Mouse (Mus musculus): ENCODE measurements around the gene Zfp970. TPM values are rescaled to one million over a fixed set of nuclear protein-coding genes. Genes with fewer than 3 reads are reported as not detected.
"Not testable (repeated sequence)": the region's sequence is repeated elsewhere in the genome, so short reads cannot be mapped to it uniquely, and the experiment has no call there.

The Zfp970 gene
- 13.9 and 16.3 TPM in 2 replicates for polyA plus RNA-seq (2014; fragmentation: Nextera tagmentation; extraction: Ambion mirVana)

DNA sequence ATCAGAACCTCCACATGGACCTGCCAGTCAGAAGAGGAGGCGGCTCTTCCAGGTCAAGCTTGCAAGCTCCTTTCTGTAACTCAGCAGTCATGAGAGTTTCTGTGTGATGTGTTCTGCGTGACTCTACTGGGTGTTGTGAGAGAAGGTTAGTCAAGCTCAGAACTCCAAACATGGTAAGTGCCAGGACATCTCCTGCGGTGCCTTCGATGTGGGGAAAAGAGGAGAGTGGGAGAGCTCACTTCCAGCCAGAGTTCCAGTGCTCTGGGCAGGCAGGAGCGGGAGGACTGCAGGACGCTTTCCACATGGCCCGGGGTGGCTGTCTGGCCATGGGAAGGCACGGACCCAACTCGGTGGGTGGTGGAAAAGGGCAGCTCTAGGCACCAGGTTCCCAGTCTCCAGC is at the start of gene Zfp970:
Gene Zfp970, plus strand, starts transcription at position 58 of the 400 bp plus-strand sequence.
- Histone ChIP-seq H3K9ac (ENCODE audit: low read depth, low read length) (peak within 1 kb of the TSS; percentile 14; the same call in 1 of the 2 replicates), H3K4me3 (ENCODE audit: low read depth, low read length) (peak within 1 kb of the TSS; percentile 35), H3K4me2 (ENCODE audit: low read depth, low read length) (peak within 1 kb of the TSS; percentile 43)
- not testable (repeated sequence) for H3K27me3 ChIP-seq (replicated peaks; ENCODE audit: control insufficient read depth, insufficient read depth, low read length); H3K9me3 ChIP-seq (ENCODE audit: control insufficient read depth, low read length); ATAC-seq (ENCODE audit: low read depth); DNase-seq (ENCODE audit: low spot score); H3K4me1 ChIP-seq (ENCODE audit: control insufficient read depth, insufficient read depth, low read length); H3K27ac ChIP-seq (replicated peaks; ENCODE audit: low read depth, low read length); H3K36me3 ChIP-seq (ENCODE audit: control insufficient read depth, insufficient read depth, low read length)
- WGBS, result 10% methylated on average over 7 of the region's 9 CpGs

DNA sequence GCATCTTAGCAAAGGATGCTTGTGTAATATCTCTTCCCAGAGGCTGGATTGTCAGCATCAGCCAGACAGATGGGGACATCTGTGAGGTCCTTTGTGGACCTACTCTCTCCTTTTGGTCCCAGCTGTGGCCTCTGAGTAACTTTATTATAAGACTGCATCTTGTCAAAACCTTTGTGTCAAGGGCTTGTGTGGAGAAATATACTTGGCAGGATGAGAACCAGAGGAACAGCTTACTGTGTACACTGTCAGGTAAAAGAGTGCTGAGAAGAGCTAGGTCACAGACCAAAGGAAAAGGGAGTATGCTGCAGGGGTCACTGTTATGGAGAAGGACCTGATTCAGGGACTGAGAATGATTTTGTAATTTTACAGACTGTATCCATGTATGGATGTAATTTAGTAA is 3.7 kb downstream of the Zfp970 start:
- H3K27ac ChIP-seq (replicated peaks; ENCODE audit: low read depth, low read length); H3K4me1 ChIP-seq (ENCODE audit: control insufficient read depth, insufficient read depth, low read length); H3K9me3 ChIP-seq (ENCODE audit: control insufficient read depth, low read length); ATAC-seq (ENCODE audit: low read depth); H3K4me2 ChIP-seq (ENCODE audit: low read depth, low read length); H3K4me3 ChIP-seq (ENCODE audit: low read depth, low read length); H3K36me3 ChIP-seq (ENCODE audit: control insufficient read depth, insufficient read depth, low read length); H3K9ac ChIP-seq (ENCODE audit: low read depth, low read length); H3K27me3 ChIP-seq (replicated peaks; ENCODE audit: control insufficient read depth, insufficient read depth, low read length); DNase-seq (ENCODE audit: low spot score): not testable (repeated sequence)

DNA sequence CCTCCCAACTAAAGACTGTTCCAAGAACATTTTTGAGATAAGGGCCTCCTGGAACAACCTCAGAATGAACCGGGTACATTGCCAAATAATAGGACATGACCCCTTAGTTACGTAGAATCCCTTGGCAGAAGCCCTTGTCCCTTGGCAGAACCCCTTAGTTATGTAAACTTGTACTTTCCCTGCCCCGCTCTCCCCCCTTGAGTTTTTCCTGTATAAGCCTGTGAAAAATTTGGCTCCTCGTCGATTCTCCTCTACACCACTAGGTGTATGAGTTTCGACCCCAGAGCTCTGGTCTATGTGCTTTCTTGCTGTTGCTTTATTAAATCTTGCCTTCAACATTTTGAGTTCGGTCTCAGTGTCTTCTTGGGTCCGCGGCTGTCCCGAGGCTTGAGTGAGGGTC is 7.7 kb downstream of the Zfp970 start:
- 84% methylated on average over 5 of the region's 10 CpGs for WGBS
- not testable (repeated sequence) for H3K4me1 ChIP-seq (ENCODE audit: control insufficient read depth, insufficient read depth, low read length); H3K4me2 ChIP-seq (ENCODE audit: low read depth, low read length); ATAC-seq (ENCODE audit: low read depth); H3K4me3 ChIP-seq (ENCODE audit: low read depth, low read length); H3K27ac ChIP-seq (replicated peaks; ENCODE audit: low read depth, low read length); H3K36me3 ChIP-seq (ENCODE audit: control insufficient read depth, insufficient read depth, low read length); H3K27me3 ChIP-seq (replicated peaks; ENCODE audit: control insufficient read depth, insufficient read depth, low read length); H3K9me3 ChIP-seq (ENCODE audit: control insufficient read depth, low read length); H3K9ac ChIP-seq (ENCODE audit: low read depth, low read length); DNase-seq (ENCODE audit: low spot score)

DNA sequence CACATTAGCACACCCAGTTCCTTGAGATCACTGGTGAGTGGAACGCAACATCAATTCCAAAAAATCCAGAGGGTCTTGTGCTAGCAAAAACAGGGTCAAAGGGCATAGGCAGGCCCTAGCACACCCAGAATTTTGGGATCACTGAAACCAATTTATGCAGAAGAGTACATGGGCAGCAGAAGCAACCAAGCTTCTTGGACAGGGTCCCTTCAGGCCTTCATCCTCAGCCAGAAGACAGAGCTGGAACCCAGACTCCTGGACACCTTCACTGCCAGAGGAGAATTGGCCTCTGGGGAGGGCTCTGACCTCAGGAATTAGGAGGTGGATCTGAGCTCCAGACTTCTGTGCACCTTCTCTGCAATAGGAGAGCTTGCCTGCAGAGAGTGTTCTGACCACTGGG is 17.4 kb downstream of the Zfp970 start:
- H3K36me3 ChIP-seq (ENCODE audit: control insufficient read depth, insufficient read depth, low read length); H3K9me3 ChIP-seq (ENCODE audit: control insufficient read depth, low read length); DNase-seq (ENCODE audit: low spot score); H3K4me1 ChIP-seq (ENCODE audit: control insufficient read depth, insufficient read depth, low read length); H3K27me3 ChIP-seq (replicated peaks; ENCODE audit: control insufficient read depth, insufficient read depth, low read length); H3K4me2 ChIP-seq (ENCODE audit: low read depth, low read length); ATAC-seq (ENCODE audit: low read depth); H3K9ac ChIP-seq (ENCODE audit: low read depth, low read length); H3K4me3 ChIP-seq (ENCODE audit: low read depth, low read length); H3K27ac ChIP-seq (replicated peaks; ENCODE audit: low read depth, low read length): not testable (repeated sequence)
- 100% methylated on average over 1 of the region's 1 CpGs for WGBS

DNA sequence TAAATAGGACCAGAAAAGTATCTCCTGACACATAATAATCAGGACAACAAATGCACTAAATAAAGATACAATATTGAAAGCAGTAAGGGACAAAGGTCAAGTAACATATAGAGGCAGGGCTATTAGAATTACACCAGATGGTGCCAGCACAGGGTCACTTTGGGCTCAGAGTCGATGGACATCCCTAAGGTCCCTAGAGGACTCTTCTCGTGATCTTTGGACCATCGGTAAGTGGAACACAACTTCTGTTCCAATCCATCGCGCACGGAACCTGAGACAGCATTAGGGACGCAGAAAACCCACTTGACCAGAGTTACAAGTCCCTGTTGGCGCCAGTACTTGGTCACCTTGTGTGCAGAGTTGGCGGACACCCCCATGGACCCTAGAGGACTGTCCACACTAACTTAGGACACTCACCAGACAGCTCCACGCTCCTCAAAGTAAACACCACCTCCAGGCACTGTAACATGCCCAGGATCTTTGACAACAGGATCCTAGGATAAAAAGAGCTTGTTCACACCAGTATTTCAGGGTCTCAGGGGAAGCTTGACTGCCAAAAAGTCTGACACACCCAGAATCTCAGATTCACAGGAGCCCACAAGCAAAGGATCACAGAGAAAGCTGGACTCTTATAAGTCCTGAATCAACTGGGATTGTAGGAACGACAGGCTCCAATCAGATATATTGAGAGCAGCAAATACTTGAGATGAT is 18.9 kb downstream of the Zfp970 start:
- 88% methylated on average over 11 of the region's 11 CpGs for WGBS
- not testable (repeated sequence) for H3K27me3 ChIP-seq (replicated peaks; ENCODE audit: control insufficient read depth, insufficient read depth, low read length); H3K36me3 ChIP-seq (ENCODE audit: control insufficient read depth, insufficient read depth, low read length); H3K4me3 ChIP-seq (ENCODE audit: low read depth, low read length); H3K9ac ChIP-seq (ENCODE audit: low read depth, low read length); ATAC-seq (ENCODE audit: low read depth); H3K4me2 ChIP-seq (ENCODE audit: low read depth, low read length); DNase-seq (ENCODE audit: low spot score); H3K4me1 ChIP-seq (ENCODE audit: control insufficient read depth, insufficient read depth, low read length); H3K9me3 ChIP-seq (ENCODE audit: control insufficient read depth, low read length); H3K27ac ChIP-seq (replicated peaks; ENCODE audit: low read depth, low read length)

DNA sequence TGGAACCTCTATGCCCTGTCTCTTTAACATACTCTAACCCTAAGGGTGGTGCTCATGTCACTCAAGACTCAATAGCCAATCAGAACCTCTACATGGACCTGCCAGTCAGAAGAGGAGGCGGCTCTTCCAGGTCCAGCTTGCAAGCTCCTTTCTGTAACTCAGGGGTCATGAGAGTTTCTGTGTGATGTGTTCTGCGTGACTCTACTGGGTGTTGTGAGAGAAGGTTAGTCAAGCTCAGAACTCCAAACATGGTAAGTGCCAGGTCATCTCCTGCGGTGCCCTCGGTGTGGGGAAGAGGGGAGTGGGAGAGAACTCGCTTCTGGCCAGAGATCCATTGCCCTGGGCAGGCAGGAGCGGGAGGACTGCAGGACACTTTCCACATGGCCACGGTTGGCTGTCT is 33.5 kb downstream of the Zfp970 start, which contains the start of gene Gm14403:
Gene Gm14403, plus strand, starts transcription at position 149 of the 400 bp plus-strand sequence.
- H3K36me3 ChIP-seq (ENCODE audit: control insufficient read depth, insufficient read depth, low read length); H3K27ac ChIP-seq (replicated peaks; ENCODE audit: low read depth, low read length); H3K9me3 ChIP-seq (ENCODE audit: control insufficient read depth, low read length); H3K9ac ChIP-seq (ENCODE audit: low read depth, low read length); ATAC-seq (ENCODE audit: low read depth); H3K27me3 ChIP-seq (replicated peaks; ENCODE audit: control insufficient read depth, insufficient read depth, low read length); H3K4me1 ChIP-seq (ENCODE audit: control insufficient read depth, insufficient read depth, low read length): not testable (repeated sequence)
- peak; percentile 57 for DNase-seq (ENCODE audit: low spot score)
- Histone ChIP-seq H3K4me2 (ENCODE audit: low read depth, low read length) (peak within 1 kb of the TSS; percentile 44), H3K4me3 (ENCODE audit: low read depth, low read length) (peak within 1 kb of the TSS; percentile 37)
- 22% methylated on average over 7 of the region's 7 CpGs for WGBS

DNA sequence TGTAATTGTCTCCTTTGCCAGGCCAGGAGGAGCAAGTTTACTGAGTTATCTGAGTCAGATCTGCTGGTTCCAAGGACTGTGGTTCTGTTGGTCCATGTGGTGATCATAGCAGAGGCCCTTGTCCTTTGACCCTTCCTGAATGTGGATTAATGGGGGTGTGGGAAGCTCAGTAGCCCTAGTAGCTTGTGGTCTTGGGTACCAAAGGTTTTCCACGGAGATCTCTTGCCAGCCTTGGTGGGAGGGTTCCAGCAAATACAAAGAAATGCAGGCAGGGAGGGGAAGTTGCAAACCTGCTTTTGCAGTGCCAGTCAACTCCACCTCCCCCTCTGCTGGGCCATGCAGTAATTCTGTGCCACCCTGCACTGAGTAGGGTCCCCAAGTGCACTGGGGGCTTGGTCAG is 34.6 kb downstream of the Zfp970 start:
- H3K9me3 ChIP-seq (ENCODE audit: control insufficient read depth, low read length), result not testable (repeated sequence)
- WGBS, result 82% methylated on average over 1 of the region's 1 CpGs

DNA sequence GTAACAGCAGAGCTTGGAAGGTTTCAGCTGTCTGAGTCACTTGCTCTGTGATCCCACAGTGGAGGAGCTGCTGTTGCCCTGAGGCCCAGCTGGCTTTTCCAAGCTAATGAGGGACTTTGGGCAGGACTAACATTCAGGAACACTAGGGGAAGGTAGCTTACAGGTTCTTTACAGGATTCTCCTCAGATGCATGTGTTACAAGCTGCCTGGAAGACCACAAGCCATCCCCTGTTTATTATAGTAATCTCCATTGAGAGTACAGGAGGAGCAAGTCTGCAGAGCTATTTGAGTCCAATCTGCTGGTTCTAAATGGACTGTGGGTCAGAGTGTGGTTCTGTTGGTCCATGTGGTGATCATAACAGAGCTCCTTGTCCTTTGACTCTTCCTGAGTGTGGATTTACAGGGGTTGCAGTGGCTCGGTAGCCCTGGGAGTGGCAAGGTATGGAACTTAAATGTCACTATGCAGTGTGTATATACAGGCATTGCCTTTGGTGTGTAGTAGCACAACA is 40.7 kb downstream of the Zfp970 start:
- not testable (repeated sequence) for DNase-seq (ENCODE audit: low spot score); H3K4me2 ChIP-seq (ENCODE audit: low read depth, low read length); H3K4me3 ChIP-seq (ENCODE audit: low read depth, low read length); H3K4me1 ChIP-seq (ENCODE audit: control insufficient read depth, insufficient read depth, low read length); H3K27ac ChIP-seq (replicated peaks; ENCODE audit: low read depth, low read length); ATAC-seq (ENCODE audit: low read depth); H3K36me3 ChIP-seq (ENCODE audit: control insufficient read depth, insufficient read depth, low read length); H3K9me3 ChIP-seq (ENCODE audit: control insufficient read depth, low read length); H3K9ac ChIP-seq (ENCODE audit: low read depth, low read length); H3K27me3 ChIP-seq (replicated peaks; ENCODE audit: control insufficient read depth, insufficient read depth, low read length)
- 100% methylated on average over 1 of the region's 1 CpGs for WGBS

More for the DNA sequence above, 34.6 kb downstream of the Zfp970 start:
- not testable (repeated sequence) for DNase-seq (ENCODE audit: low spot score); H3K4me3 ChIP-seq (ENCODE audit: low read depth, low read length); H3K4me2 ChIP-seq (ENCODE audit: low read depth, low read length); H3K27ac ChIP-seq (replicated peaks; ENCODE audit: low read depth, low read length); H3K27me3 ChIP-seq (replicated peaks; ENCODE audit: control insufficient read depth, insufficient read depth, low read length); H3K36me3 ChIP-seq (ENCODE audit: control insufficient read depth, insufficient read depth, low read length); H3K4me1 ChIP-seq (ENCODE audit: control insufficient read depth, insufficient read depth, low read length); ATAC-seq (ENCODE audit: low read depth); H3K9ac ChIP-seq (ENCODE audit: low read depth, low read length)

DNA sequence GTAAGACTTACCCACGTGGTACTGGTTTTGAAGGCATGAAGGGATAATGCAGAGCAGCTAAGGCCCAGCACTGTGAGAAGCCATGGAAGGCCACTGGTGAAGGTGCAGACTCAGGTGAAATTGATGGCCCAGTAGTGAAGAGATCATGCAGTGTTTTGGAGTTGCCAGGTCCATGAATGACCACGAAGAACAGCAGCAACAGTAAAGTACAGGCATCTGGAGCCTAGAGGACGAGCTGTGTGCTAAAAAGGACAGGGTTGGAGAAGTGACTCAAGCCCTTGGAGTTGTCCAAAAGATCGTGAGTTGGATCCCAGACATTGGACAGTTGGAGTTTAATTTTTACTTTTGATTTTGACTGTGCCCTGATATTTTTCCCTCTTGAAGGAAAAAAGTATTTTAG is 46.8 kb downstream of the Zfp970 start:
- not testable (repeated sequence) for H3K27ac ChIP-seq (replicated peaks; ENCODE audit: low read depth, low read length); H3K9me3 ChIP-seq (ENCODE audit: control insufficient read depth, low read length); H3K9ac ChIP-seq (ENCODE audit: low read depth, low read length); H3K27me3 ChIP-seq (replicated peaks; ENCODE audit: control insufficient read depth, insufficient read depth, low read length); H3K36me3 ChIP-seq (ENCODE audit: control insufficient read depth, insufficient read depth, low read length); DNase-seq (ENCODE audit: low spot score); H3K4me2 ChIP-seq (ENCODE audit: low read depth, low read length); H3K4me1 ChIP-seq (ENCODE audit: control insufficient read depth, insufficient read depth, low read length); H3K4me3 ChIP-seq (ENCODE audit: low read depth, low read length); ATAC-seq (ENCODE audit: low read depth)
- 76% methylated on average over 4 of the region's 4 CpGs for WGBS

All from embryonic facial prominence, embryonic 14.5 days (tissue).